Mouse (Mus musculus): ENCODE measurements around the gene Kazn.

The Kazn gene

GRCm38 (mm10) chr4:142165835-142166701, 73.1 kb downstream of the Kazn start:
- in situ Hi-C loops (cut with MseI, MboI), result no loop called here

GRCm38 (mm10) chr4:142165363-142165762, 73.8 kb downstream of the Kazn start:
- in situ Hi-C loops (cut with MseI, MboI), result no loop called here

- in situ Hi-C loops (cut with MseI, MboI), result no loop called here
Observed at GRCm38 (mm10) chr4:142164386-142164785, 74.8 kb downstream of the Kazn start.

- in situ Hi-C loops (cut with MseI, MboI), result no loop called here
Observed at GRCm38 (mm10) chr4:142163862-142164261, 75.3 kb downstream of the Kazn start.

GRCm38 (mm10) chr4:142162729-142163128, 76.5 kb downstream of the Kazn start:
- in situ Hi-C loops (cut with MseI, MboI), result no loop called here

GRCm38 (mm10) chr4:142162102-142162501, 77.1 kb downstream of the Kazn start:
- in situ Hi-C loops (cut with MseI, MboI), result no loop called here

GRCm38 (mm10) chr4:142160041-142160440, 79.2 kb downstream of the Kazn start:
- in situ Hi-C loops (cut with MseI, MboI), result no loop called here

- in situ Hi-C loops (cut with MseI, MboI), result loop anchor here in 1 of 2 experiments (5.0 kb wide), 1 partner anchor 81 kb away; the partner anchor contains the start of gene Kazn
Observed at GRCm38 (mm10) chr4:142156506-142156905, 82.7 kb downstream of the Kazn start.

- in situ Hi-C loops (cut with MseI, MboI), result no loop called here
Observed at GRCm38 (mm10) chr4:142154246-142154645, 85.0 kb downstream of the Kazn start.

GRCm38 (mm10) chr4:142153526-142153925, 85.7 kb downstream of the Kazn start:
- in situ Hi-C loops (cut with MseI, MboI), result no loop called here

GRCm38 (mm10) chr4:142152733-142153422, 86.3 kb downstream of the Kazn start:
- in situ Hi-C loops (cut with MseI, MboI), result no loop called here

GRCm38 (mm10) chr4:142150086-142150485, 89.1 kb downstream of the Kazn start:
- in situ Hi-C loops (cut with MseI, MboI), result no loop called here

- in situ Hi-C loops (cut with MseI, MboI), result no loop called here
Observed at GRCm38 (mm10) chr4:142149202-142149601, 90.0 kb downstream of the Kazn start.

GRCm38 (mm10) chr4:142147671-142148070, 91.5 kb downstream of the Kazn start:
- in situ Hi-C loops (cut with MseI, MboI), result no loop called here

- in situ Hi-C loops (cut with MseI, MboI), result no loop called here
Observed at GRCm38 (mm10) chr4:142144096-142144495, 95.1 kb downstream of the Kazn start.

- in situ Hi-C loops (cut with MseI, MboI), result no loop called here
Observed at GRCm38 (mm10) chr4:142143290-142143689, 95.9 kb downstream of the Kazn start.

- in situ Hi-C loops (cut with MseI, MboI), result no loop called here
Observed at GRCm38 (mm10) chr4:142139729-142140128, 99.5 kb downstream of the Kazn start.

GRCm38 (mm10) chr4:142138356-142139099, 100.7 kb downstream of the Kazn start:
- in situ Hi-C loops (cut with MseI, MboI), result no loop called here

- in situ Hi-C loops (cut with MseI, MboI), result no loop called here
Observed at GRCm38 (mm10) chr4:142136766-142137503, 102.3 kb downstream of the Kazn start.

GRCm38 (mm10) chr4:142135515-142135914, 103.7 kb downstream of the Kazn start:
- in situ Hi-C loops (cut with MseI, MboI), result no loop called here

- in situ Hi-C loops (cut with MseI, MboI), result no loop called here
Observed at GRCm38 (mm10) chr4:142130162-142130561, 109.0 kb downstream of the Kazn start.

Data from mouse trophoblast stem cell (cell line).